In genomic region chr9:42897361-42898051, GRCm38 (mm10) we compare ENCODE assay signal across 8 mouse cellular contexts. TPM values are rescaled to one million over a fixed set of nuclear protein-coding genes. Genes with fewer than 3 reads are reported as not detected.
DNase-seq lines count a peak whose midpoint lies in the region; ATAC-seq and TF ChIP-seq lines count a peak whose summit lies in the region.

No protein-coding gene starts in this region.

- H3K9me3 ChIP-seq in limb, embryonic 11.5 days (ENCODE audit: control insufficient read depth, low read length): no peaks in the 10 kb centered on the region

- TF ChIP-seq POLR2A in heart, adult 2 months (IDR thresholded peaks at IDR 0.05; ENCODE audit: insufficient read depth, low read depth, low read length): no peak

- no peaks in the 10 kb centered on the region for H3K4me1 ChIP-seq in heart, adult 2 months (ENCODE audit: control insufficient read depth, insufficient read depth, low read length)
- peaks cover 17% of the 10 kb centered on the region for H3K4me1 ChIP-seq in limb, embryonic 11.5 days (ENCODE audit: control insufficient read depth, insufficient read depth, low read length)

- ATAC-seq in limb, embryonic 11.5 days (ENCODE audit: insufficient number of reproducible peaks, low FRiP score, low TSS enrichment, low read depth): no peak; the same call in 1 of the 2 replicates

- H3K27me3 ChIP-seq in heart, adult 2 months (ENCODE audit: control insufficient read depth, insufficient read depth, low read length): peaks cover 9% of the 10 kb centered on the region
- H3K27me3 ChIP-seq in limb, embryonic 11.5 days (ENCODE audit: control insufficient read depth, insufficient read depth, low read length): 0 out of 2 replicates have a peak, but pooled peaks cover 2% of the 10 kb centered on the region

- H3K4me3 ChIP-seq in heart, adult 2 months: peak overlapping the region; percentile 23
- H3K4me3 ChIP-seq in limb, embryonic 11.5 days (ENCODE audit: low read depth, low read length): peak overlapping the region; percentile 43

- peak overlapping the region; percentile 28; the same call in 1 of the 2 replicates for H3K9ac ChIP-seq in heart, adult 2 months (ENCODE audit: low read depth, low read length)
- H3K9ac ChIP-seq in limb, embryonic 11.5 days (ENCODE audit: low read length): peak overlapping the region; percentile 46

- DNase-seq in B cell, adult 2 months: peak; percentile 56 to 64
- peak; percentile 58 to 77 for DNase-seq in adrenal gland, adult (ENCODE audit: inconsistent age in 2 of 2, low spot score in 1 of 2)
- DNase-seq in embryo, embryonic 11 days: peak; percentile 78
- DNase-seq in heart, adult 2 months: peak; percentile 50 to 66
- peak; percentile 9 for DNase-seq in kidney, adult 9 months
- DNase-seq in limb, embryonic 11.5 days (ENCODE audit: low spot score): peak; percentile 70
- DNase-seq in naive thymus-derived CD4-positive, alpha-beta T cell, adult 2 months (ENCODE audit: low read depth): peak; percentile 12
- DNase-seq in testis, postnatal 10 days (ENCODE audit: low spot score): peak; percentile 65

- TF ChIP-seq EP300 in heart, adult 2 months (IDR thresholded peaks at IDR 0.05; ENCODE audit: insufficient read depth, low read depth, low read length): no peak

- intact Hi-C loops in heart, adult 2 months (cut with DNase I): no loop called here

- H3K4me2 ChIP-seq in limb, embryonic 11.5 days (ENCODE audit: low read depth, severe bottlenecking): peak overlapping the region; percentile 98

- no peak overlapping the region for H3K27ac ChIP-seq in heart, adult 2 months
- no peak overlapping the region for H3K27ac ChIP-seq in limb, embryonic 11.5 days (replicated peaks; ENCODE audit: low read depth, low read length)

- no peaks in the 10 kb centered on the region for H3K36me3 ChIP-seq in heart, adult 2 months (ENCODE audit: control insufficient read depth, insufficient read depth, low read length)
- no peaks in the 10 kb centered on the region for H3K36me3 ChIP-seq in limb, embryonic 11.5 days (ENCODE audit: control insufficient read depth, insufficient read depth, low read length)

- TF ChIP-seq CTCF in heart, adult 2 months (IDR thresholded peaks at IDR 0.05): no peak

- WGBS in heart, adult 2 months: under 1% methylated on average over 52 of the region's 52 CpGs
- under 1% methylated on average over 51 of the region's 52 CpGs for WGBS in limb, embryonic 11.5 days

- no peaks in the 10 kb centered on the region for H3K79me2 ChIP-seq in heart, adult 2 months (replicated peaks; ENCODE audit: control insufficient read depth, insufficient read depth, low read length)

RNA-seq across cellular contexts. Expression of gene Grik4, which starts 46.8 kb away (rescaled TPM):
- under 1 TPM in 1 of 2 experiments, not detected in 1; 0.09 TPM for total RNA-seq in heart, adult 2 months (2021)
- 0.02 and 0.09 TPM in 2 replicates for polyA plus RNA-seq in heart, adult 2 months (2012; rRNA removed)
- 0.84 and 1.1 TPM in 2 replicates for polyA plus RNA-seq in limb, embryonic 11.5 days (2014; fragmentation: Nextera tagmentation; extraction: Ambion mirVana)

Comparison
In these comparisons a context has a peak if more than half of its experiments do, and no peak if none do; other contexts are left out.
1. DNase-seq: peak in every context shown above with its lines; median percentile 78 in embryo, embryonic 11 days; 70 in limb, embryonic 11.5 days; 68 in adrenal gland, adult; 65 in testis, postnatal 10 days; 60 in B cell, adult 2 months; 58 in heart, adult 2 months; 12 in naive thymus-derived CD4-positive, alpha-beta T cell, adult 2 months; 9 in kidney, adult 9 months.